Mouse (Mus musculus): ENCODE data around the gene Epha4.

Epha4 gene

DNA sequence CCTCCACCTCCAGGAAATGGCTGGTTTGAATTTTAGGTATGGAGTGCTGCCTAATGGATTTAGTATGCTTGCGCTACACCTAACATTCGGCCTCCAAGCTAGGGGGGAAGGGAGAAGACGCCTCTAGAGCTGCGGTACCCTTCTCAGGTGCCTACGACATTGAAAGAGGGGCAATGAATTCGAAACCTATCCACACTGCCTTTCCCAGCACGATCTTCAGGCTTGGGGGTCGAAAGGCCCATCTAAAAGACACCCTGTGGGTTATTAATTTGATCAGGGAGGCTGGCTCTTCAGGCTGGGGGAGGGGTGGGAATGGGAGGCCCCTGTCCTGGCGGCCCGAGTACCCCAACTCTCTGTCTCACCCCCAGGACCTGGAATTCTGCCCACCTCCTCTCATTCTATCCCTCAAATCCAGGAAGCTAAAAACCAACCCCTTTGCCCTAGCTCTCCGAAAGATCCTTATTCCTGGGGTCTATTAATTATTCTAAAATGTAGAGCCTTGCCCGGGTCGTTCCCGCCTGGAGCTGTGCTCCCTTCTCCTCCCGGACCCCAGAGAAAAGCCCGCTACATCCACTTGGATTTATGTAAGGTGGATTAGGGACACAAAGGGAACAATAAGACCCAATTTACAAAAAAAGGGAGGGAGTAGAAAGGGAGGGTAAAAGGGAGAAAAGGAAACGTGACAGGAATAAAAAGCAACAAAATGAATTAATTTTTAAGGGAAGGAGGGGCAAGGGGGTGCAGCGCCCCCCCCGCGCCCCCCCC, 2.3 kb downstream of the Epha4 start:
- DNase-seq (ENCODE audit: low read depth), result no peak

DNA sequence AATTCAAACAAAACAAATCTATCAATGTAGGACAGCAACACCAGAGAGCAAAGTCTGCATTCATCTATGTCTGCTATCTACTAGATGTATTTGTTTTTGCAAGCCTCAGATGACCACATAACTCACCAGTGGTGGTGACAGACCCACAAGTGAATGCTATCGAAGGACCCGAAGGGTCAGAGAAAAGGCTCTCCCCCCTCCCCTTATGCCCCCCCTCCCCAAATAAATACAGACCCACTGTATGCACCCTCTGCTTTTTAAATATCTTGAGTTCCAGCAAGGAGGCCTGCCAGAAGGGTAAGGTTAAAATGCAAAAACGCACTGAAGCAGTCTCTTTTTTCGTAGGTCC, 2.9 kb downstream of the Epha4 start:
- DNase-seq (ENCODE audit: low read depth), result no peak

DNA sequence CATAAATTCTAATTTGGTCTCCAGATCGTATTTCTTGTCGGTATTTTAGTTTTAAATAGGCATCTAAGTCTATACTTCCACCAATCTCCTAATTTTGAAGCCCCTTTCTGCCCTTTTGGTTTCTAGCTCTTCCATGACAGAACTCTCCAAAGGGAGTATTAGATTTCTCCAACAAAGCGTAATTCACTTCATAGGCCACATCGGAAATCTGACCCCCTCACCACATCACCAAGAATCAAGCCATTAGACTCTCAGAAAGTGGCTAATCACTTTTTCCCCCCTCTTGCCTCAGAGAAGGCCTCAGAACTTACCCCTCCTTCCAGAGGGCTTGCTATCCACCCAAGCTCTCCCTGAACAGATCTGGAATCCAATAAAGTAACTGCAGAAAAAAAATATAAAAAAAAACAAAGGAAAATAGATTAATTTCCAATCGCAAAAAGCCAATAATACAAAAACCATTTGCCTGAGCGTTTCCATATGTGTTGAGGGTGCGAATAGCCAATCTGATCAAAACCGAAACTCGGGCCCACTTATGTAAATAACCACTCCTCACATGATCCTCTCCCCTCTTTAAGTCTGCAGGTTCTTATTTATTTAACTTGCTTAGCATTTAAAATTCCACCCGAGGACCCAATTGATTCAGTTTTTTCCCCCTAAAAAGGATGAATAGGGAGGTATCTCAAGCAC, 3.4 kb downstream of the Epha4 start:
- DNase-seq (ENCODE audit: low read depth), result no peak

DNA sequence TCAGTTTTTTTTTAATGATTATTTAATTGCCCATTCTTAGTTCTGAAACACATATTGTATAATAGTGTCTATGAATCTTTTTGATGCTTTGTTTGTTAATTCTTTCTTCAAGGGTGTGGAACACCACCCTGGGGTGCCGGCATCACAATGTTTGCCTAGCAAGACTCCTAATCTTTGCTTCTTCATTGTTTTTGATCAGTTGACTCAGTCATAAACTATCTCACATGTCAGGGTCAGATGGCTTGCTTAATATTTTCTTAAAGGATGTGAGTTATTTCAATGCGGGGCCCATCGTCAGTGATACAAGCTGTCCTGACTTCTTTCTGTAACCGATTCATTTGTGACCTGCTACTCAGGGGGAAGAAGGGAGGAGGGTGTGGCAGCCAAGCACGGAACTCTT, 4.3 kb downstream of the Epha4 start:
- no peak for DNase-seq (ENCODE audit: low read depth)

DNA sequence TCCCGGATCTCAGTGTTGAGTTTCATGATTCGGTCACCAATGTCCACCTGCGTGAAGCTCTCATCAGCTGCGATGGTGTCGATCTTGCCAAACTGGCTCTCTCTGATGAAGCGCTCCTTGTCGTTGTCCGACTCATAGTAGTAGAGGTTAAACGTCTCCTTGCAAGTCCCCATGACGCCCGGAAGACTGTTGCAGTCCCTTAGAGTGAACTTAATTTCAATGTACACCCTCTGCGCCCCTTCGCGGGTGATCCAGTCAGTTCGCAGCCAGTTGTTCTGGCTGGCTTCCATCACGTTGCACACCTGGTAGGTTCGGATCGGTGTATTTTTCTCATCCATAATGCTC, 8.1 kb downstream of the Epha4 start:
- DNase-seq (ENCODE audit: low read depth), result no peak

DNA sequence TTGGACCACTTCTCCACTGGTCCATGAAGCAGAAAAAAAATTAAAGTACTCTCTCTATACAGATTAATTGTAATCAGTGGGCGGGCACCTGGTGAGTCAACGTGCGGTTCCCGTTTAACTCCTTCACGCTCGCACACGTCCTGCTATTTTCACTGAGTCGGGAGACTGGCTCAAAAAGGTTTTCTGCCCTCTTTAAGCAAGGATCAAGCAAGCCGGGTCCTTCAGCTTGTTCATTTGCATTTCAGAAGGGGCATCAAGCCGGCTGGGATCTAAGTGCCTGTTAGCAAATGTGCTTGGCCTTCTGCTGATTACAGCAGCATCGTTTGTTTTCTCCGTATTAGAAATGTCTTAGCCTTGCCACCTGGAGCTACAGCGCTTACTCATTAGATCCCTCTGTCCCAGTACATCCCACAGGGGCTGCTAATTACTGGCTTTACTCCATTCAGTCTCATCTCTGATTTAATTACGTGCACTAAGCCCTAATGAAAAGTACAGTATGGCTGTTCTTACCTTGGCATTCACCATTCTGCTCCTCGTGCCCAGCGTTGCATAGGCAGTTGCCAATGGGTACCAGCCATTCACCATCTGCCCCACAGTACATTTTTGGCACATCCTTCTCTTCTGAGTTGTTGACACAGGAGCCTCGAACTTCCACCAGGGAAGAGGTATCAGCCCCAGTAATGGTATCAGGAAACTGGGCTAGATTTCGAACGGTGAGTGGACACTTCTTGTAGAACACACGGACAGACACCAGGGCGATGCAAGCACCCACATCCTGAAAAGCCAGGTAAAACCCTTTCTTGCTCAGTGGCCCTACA, 8.6 kb downstream of the Epha4 start:
- DNase-seq (ENCODE audit: low read depth), result no peak

DNA sequence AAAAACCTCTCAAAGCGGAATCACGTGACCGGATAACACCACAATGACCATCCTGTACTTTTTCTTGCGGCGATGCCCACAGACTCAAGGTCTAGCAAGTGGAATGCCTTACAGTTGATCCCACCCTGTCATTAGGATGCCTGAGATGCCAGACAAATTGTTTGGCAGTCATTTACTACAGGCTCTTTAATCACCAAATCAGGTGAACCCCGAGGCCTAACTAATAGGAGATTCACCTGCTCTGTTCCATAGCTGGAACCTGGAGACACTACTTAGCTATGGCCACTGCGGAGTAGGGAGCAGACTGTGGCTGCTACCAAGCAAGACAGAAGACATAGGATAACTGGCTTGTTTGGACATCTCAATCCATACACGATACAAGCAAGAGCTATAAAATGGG, 9.6 kb downstream of the Epha4 start:
- DNase-seq (ENCODE audit: low read depth), result no peak

DNA sequence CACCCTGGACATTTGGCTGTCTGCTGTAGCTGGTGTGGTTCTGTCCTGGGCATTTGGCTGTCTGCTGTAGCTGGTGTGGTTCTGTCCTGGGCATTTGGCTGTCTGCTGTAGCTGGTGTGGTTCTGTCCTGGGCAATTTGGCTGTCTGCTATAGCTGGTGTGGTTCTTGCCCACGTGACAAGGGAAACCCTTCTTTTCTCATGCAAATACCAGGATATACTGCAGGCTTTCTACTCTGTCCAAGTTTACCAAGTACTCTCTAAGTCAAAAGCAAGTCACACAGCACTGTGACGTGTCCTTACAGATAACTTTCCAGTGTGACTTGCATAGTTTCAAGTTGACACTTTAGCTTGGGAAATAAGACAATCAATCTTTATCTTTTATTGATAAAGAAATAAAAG, 10.1 kb downstream of the Epha4 start:
- DNase-seq (ENCODE audit: low read depth), result no peak

DNA sequence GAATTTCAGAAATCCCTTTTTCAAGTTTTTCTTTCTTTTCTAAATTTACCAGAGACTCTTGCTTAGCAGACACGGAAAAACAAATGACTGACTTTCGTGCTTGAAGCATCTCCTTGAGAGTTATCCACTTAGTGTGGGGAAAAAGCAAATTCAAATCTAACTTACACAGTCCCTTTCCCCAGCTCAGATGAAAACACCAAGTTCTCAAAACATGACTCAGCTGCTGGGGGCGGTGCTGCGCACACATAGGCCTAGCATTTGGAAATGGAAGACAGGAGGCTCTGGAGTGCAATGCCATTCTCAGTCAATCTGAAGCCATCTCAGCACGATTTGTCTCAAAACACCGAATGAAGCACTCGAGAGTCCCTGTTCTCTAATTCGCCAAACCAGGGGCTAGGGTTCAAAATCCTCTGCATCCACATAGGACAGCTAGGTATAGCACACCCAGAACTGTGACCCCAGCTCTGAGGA, 11.1 kb downstream of the Epha4 start:
- DNase-seq (ENCODE audit: low read depth), result no peak

DNA sequence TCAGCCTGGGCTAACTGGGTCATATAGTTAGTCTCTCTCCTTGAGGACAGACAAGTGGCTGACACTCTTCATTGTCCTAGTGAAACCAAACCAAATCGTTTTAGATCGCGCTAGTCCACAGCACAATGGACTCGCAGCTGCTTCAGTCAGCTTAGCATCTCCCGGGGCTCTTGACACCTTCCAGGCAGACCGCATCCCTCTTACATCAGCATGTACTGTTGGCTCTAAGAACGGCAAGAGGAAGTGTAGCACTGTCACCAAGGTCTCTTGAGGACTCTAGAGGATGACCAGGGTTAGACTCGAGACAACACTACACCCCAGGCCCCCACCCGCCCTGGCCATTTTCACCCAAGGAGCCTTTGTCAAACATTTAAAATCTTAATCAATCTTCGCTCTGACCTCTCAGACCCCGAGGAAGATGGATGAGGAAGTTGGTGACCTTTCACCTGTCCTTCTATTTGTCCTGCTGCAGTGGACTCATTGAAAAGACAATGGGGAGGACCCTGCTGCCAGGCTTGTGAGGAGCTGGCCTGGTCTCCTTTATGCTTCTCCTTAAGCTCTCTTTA, 12.3 kb downstream of the Epha4 start:
- no peak for DNase-seq (ENCODE audit: low read depth)

DNA sequence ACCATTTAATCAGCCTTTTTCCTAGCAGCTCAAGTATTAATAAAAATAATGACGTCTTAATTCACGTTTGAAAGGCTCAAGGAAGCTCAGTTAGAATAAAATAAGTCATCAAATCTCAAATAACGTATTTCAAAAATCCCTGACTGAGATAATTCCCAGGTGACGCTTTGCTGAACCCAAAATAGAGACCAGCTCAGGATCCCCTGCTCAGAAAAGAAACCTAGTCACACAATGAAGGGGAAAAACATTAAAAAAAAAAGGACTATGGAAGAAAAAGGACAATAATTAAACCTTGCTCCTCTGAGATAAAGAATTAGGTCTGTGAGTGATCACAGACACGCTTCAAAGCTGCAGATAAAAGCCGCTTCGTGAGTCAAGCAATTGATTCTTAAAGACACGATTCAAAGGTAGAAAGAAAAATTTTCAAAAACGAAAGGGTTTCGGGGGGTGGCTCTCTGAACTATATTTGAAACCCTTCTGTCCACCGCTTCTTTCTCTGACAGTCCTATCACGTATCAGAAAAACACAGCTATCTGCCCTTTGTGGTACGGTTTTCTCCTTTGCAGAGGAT, 13.4 kb downstream of the Epha4 start:
- no peak for DNase-seq (ENCODE audit: low read depth)

DNA sequence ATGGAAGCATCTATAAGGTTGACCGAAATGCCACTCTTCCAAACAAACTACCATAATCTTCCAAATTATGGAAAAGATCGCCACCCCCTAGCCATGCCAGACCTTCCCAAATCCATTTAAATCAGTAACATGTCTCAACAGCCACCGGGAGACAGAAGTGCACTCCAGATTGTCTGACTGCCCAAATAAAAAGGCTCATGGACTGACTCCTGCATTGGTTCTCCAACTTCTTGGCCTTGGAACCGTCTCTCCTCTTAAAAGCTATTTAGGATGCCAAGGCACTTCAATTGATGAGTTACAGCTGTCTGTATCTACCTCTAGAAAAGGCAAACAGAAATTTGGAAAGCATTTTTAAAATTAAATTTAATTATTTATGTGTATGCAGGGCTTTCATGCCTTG, 17.4 kb downstream of the Epha4 start:
- DNase-seq (ENCODE audit: low read depth), result no peak

DNA sequence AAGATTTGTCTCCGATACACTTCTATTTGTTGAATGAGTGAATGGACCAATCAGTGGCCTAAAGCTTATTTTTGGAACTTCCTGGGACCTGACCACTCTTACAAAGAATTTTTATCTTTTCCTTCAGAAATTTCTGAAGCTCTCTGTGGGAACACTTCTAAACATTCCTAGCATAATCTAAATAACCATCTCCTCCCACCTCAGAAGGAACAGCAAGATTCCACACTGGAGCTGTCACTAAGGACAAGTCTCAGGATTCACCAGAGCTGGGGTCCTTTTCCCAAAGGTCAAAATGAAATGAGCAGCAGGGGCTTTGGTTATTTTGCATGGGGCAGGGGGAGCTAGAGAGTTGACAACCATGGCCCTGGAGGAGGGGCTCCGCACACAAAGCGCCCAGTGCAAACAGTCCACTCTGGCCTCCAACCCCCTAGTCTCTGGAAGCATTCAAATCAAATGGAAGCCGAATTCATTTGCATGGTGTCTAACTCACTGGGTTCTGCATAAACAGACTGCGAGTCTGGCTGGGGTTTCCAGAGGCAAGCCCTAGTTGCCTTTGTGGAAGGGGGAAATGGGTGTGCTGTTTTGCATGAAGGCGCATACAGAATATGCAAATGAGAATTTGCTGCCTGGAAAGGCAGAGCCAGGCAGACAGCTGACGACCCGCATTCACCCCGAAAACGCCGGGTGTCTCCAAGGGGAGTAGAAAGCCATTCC, 18.3 kb downstream of the Epha4 start:
- DNase-seq (ENCODE audit: low read depth), result no peak

DNA sequence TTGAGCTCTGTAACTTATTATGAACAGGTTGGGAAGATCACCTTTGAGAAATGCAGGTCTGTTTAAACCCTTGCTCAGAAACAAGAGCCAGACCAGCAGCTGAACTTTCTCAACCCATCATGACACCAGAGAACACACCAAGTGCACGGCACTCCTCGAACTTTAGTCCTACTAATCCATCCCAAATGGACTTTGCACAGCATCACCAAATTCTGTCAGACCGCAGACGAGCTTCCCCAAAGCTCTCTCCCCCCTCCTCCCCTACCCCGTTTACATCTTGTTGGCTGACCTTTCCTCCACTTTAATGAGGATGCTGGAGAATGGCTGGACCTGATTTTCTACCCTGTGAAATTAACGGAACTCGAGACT, 19.1 kb downstream of the Epha4 start:
- no peak for DNase-seq (ENCODE audit: low read depth)

DNA sequence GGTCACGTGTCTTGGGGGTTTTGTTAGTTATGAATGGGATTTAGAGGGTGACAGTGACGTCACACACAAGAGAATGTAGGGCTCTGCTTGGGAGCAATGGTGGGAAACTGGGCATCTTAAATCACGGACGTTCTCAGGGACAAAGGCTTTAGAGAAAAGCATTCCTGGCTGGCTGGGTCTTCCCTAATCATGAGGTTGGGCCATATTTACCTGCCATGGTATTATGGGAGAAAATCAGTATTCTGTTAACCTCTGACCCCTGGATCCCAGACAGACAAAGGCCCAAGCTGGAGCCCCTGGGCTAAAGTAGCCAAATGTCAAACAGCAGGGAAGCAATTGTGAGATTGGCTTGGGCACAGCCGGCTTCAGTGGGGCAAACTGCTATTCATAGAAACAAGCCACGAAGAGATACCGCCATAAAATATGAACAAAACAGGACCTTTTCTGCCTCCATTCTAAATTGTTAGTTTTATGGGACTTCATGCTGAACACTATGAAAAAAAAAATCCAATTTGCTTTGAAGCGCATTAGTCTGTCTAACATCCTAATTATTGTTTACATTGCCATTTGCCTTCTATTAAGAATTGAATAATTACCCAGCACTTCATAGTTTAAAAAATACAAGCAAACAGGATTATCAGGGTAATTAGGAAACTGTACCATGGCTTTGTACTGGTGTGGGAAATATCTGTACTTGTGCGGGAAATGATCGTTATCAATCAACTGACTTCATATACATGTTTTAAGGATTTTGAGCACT, 19.7 kb downstream of the Epha4 start:
- DNase-seq (ENCODE audit: low read depth), result no peak

DNA sequence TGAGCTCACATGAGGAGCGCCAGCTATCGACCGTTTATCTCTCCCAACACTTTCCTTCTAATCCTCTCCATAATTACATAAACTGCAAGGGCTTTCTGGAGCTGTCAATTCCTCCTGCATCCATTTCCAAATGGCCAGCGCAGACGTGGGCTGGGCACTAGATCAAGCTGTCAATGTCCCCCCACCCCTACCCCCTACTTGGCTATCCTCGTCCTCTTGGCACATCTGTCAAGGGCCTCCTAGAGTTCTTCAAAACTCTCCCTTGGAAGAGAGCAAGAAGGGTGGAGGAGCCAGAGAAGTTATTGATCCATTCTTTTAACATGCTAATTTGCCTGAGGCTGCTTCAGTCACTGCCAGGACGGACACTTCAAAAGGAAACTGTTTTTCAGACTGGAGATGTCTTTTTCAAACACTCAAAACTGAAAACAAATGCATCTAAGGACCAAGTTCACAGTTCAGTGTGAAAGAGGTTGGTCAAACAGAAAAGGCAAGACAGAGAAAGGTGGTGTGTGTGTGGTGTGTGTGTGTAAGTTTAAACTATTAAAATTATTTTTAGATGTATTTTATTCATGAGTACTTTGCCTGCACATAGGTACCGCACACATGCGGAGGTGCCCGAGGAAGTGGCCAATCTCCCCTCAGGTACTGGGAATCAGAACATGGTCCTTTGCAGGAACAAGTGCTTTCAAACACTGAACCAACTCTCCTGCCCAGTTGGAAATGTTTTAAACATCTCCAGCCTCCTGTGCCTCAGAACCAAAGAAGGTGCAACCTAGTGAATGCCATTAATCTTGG, 20.9 kb downstream of the Epha4 start:
- DNase-seq (ENCODE audit: low read depth), result no peak

DNA sequence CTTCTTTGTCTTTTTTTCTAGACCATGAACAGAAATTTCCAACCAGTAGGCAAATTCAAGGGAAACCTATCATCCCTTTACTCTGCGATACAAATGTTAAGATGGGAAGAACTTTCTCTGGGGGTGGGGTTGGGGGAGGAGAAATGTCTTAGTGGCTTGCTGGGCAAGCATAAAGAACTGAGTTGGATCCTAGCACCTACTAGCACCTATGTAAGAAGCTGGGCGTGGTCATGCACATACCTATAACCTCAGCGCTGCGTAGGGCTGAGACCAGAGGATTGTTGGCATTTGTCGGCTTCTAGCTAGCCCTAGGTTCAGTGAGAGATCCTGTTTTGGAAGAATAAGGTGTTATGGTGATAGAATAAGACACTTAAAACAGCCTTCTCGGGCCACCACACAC, 24.7 kb downstream of the Epha4 start:
- no peak for DNase-seq (ENCODE audit: low read depth)

DNA sequence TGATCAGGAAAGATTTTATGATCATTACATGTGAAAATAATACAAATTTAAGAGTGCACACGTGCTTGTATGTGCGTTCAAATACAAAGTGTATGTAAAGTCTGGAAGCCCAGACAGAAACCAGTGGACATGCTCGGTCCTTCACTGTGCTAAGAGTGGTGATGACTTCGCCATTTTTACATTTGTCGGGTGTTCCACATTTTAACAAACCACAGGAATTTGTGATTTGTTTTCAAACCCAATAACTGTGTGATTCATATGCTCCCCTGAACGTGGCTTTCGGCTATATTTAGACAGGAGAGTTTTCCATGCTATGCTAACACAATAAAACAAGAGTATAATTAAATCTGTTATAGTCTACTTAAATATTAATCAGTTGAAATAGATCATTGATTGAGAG, 25.5 kb downstream of the Epha4 start:
- DNase-seq (ENCODE audit: low read depth), result no peak

DNA sequence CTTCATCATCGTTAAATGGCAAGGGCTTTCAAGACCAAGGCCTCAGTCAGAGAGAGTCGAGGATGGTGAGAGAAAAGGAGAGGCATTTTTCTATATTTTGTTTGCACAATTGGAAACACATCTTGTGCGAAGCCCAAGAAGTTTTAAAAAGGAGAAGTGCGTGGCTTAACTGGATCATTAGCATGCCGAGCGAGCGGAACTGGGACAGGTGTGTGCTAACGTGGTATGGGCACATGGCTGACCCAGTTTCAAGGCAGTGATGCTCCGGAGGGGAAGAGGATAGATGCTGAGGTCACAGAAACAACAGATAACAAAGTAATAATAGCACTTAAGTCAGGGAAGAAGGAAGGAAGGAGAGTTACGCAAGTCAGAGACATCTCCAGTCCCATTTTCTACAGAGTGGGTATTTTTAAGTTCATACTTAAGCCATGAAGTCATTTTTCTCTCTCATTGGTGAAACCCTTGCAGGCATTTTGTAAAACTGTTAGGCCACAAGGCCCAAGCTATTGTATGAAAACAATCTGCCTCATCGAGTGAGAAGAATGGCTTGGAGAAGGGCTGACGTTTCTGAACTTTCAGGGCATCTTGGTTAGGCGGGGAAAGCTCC, 26.9 kb downstream of the Epha4 start:
- DNase-seq (ENCODE audit: low read depth), result no peak

Data from c-Kit-positive CD71-negative TER-119-negative erythroid progenitor cells, embryonic 14.5 days (primary cell).